19 mouse cellular contexts compared by ENCODE assay signal in the genomic region with DNA sequence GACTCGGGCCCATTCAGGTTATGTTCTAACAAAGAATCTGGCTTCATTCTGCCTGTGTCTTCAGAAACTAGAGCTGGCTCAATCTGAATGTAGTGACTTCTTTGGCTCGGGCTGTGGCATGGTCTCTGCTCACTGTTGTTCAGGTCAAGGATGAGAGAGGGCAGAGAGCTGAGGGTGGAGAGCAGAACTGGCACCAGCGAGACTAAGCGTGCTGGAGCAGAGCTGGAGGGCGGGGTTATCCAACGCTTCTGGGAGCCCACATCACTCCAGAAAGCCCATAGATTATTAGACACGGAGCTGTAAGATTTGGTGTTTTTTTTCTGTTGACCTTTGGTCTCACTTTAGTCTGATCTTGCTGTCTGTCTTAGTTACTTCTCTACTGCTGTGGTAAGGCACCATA. TPM values are rescaled to one million over a fixed set of nuclear protein-coding genes. Genes with fewer than 3 reads are reported as not detected.
"Had no signal": no experiment of that assay in that cellular context is flagged by ENCODE, and none has a peak within 500 bp of the region (broad histone marks: within the 10 kb centered on the region; RNA-seq: fewer than 3 reads in every experiment).

No protein-coding gene starts in this region.

- H3K36me3 ChIP-seq: midbrain, embryonic 10.5 days; midbrain, embryonic 12.5 days; neural tube, embryonic 13.5 days; neural tube, embryonic 15.5 days had no signal

- H3K27me3 ChIP-seq: midbrain, embryonic 12.5 days; neural tube, embryonic 13.5 days; neural tube, embryonic 15.5 days had no signal

- H3K4me3 ChIP-seq: midbrain, embryonic 10.5 days; midbrain, embryonic 12.5 days; myocyte; neural tube, embryonic 13.5 days; neural tube, embryonic 15.5 days had no signal

- H3K27ac ChIP-seq: midbrain, embryonic 10.5 days; midbrain, embryonic 12.5 days; neural tube, embryonic 13.5 days; neural tube, embryonic 15.5 days had no signal

- H3K4me2 ChIP-seq: lung, embryonic 14.5 days; midbrain, embryonic 12.5 days; neural tube, embryonic 13.5 days; neural tube, embryonic 15.5 days had no signal

- H3K9me3 ChIP-seq: midbrain, embryonic 10.5 days; midbrain, embryonic 12.5 days; neural tube, embryonic 13.5 days; neural tube, embryonic 15.5 days had no signal

- DNase-seq: lung, embryonic 14.5 days; lung, postnatal 10 days; lung, postnatal 4 days; midbrain, embryonic 14.5 days; retina, postnatal 1 day; right cerebral cortex, adult 18-20 months; right cerebral cortex, postnatal 25 days; right cerebral cortex, postnatal 4 days; spleen, adult 18-20 months; thymus, adult 18-20 months; thymus, postnatal 14 days; thymus, postnatal 36 days had no signal

- H3K4me1 ChIP-seq: midbrain, embryonic 12.5 days; neural tube, embryonic 13.5 days; neural tube, embryonic 15.5 days had no signal

- ATAC-seq: midbrain, embryonic 16.5 days had no signal

- H3K9ac ChIP-seq: lung, embryonic 14.5 days; midbrain, embryonic 12.5 days; neural tube, embryonic 13.5 days; neural tube, embryonic 15.5 days had no signal

RNA-seq across cellular contexts. Expression of a gene that starts 30.0 kb away (rescaled TPM):
- polyA plus RNA-seq: small intestine, adult 2 months had no signal
